Mouse (Mus musculus) kidney, adult 2 months (tissue): Measurements from ENCODE around the gene Usp36.

Experiments
- CTCF ChIP-seq: fragments of 200-500 bp; conservative IDR thresholded peaks from 2 replicates; pipeline ENCODE4 v1.5.1; 2011; ENCODE audit warnings: low read depth, mild to moderate bottlenecking, control low read depth, low read length, moderate library complexity, mixed read lengths; ENCODE audit not compliant: insufficient read depth, insufficient read length
- POLR2A ChIP-seq: fragments of 200-500 bp; IDR thresholded peaks from one replicate; pipeline ENCODE4 v1.6.1; 2011; ENCODE audit warnings: low read depth, low read length, control low read depth

GRCm38 (mm10) chr11:118212636-118213112 lies 77.4 kb downstream of the Usp36 start:
- TF ChIP-seq CTCF = no peak
- no peak for TF ChIP-seq POLR2A
